Mouse (Mus musculus): Measurements from ENCODE around the gene Tnfrsf13c. TPM values are rescaled to one million over a fixed set of nuclear protein-coding genes. Genes with fewer than 3 reads are reported as not detected.

The Tnfrsf13c gene
- polyA plus RNA-seq, 1 experiment from 2014 or later = not detected

DNA sequence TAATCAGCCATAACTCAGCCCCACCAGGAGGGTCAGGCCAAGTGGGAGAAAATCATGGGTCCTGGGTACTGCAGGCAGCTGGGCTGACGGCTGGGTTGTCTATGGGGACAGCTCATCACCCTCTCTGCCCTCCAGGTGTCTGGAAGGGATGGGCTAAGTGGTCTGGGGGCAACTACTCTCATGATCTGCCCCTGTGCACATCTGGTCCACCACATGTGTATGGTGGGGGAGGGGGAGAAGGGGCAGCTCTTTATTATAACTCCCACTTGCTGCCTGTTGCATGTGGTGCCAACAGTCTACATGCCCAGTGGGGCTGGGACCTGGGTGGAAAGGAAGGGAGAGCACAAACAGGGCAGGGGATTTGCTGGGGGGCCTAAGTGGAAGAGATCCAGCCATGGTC, 13.4 kb downstream of the Tnfrsf13c start:
- H3K27me3 ChIP-seq (replicated peaks; ENCODE audit: control insufficient read depth, insufficient read depth, low read length) = peaks cover 55% of the 10 kb centered on the region
- WGBS = 71% methylated on average over 1 of the region's 1 CpGs

DNA sequence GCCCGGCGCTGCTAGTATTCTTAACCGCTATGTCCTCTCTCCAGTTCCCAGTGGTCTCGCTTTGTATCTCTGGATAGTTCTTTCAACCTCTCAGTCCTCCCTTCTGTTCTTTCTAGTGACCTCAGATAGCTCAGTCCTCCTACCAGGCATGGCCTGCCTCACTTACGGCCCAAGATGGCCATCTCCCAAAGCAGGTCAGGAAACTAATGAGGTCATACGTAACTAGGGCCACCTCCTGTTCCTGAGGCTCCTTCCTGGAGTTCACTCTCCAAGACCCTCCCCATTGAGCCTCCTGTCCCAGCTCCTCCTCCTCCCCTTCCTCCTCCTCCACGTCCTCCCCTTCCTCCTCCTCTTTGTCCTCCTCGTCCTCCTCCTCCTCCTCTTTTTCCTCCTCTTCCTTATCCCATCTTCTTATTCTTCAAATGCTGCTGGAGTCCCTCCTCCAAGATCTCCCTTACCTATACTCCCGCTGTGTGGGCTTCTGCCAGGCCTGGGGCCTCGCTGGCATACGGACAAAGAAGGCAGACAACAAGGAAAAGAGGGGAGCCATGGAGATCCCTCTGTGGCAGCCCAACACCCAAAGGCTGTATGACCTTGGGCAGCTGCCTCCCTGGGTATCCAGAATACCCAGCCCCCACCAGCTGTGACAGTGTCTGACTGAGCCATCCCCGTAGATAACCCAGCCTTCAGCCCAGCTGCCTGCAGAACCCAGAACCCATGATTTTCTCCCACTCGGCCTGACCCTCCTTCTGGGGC, 14.7 kb downstream of the Tnfrsf13c start:
- ATAC-seq = no peak
- 86% methylated on average over 13 of the region's 13 CpGs for WGBS
- H3K27ac ChIP-seq (ENCODE audit: low read depth, low read length) = no peak overlapping the region
- H3K4me1 ChIP-seq (replicated peaks; ENCODE audit: control insufficient read depth, insufficient read depth, low read length) = no peaks in the 10 kb centered on the region
- H3K4me3 ChIP-seq (ENCODE audit: low read depth, low read length) = no peak overlapping the region
- H3K4me2 ChIP-seq (replicated peaks; ENCODE audit: low read depth) = no peak overlapping the region
- peaks cover 21% of the 10 kb centered on the region for H3K36me3 ChIP-seq (ENCODE audit: control insufficient read depth, insufficient read depth)
- no peaks in the 10 kb centered on the region for H3K9me3 ChIP-seq (ENCODE audit: control insufficient read depth)
- H3K27me3 ChIP-seq (replicated peaks; ENCODE audit: control insufficient read depth, insufficient read depth, low read length) = peaks cover 43% of the 10 kb centered on the region
- no peak overlapping the region for H3K9ac ChIP-seq (ENCODE audit: low read depth, low read length)
- TF ChIP-seq CTCF (IDR thresholded peaks at IDR 0.05; ENCODE audit: low read depth) = no peak

More for the DNA sequence above, 13.4 kb downstream of the Tnfrsf13c start:
- Histone ChIP-seq H3K36me3 (ENCODE audit: control insufficient read depth, insufficient read depth) (peaks cover 7% of the 10 kb centered on the region; the same call in 1 of the 2 replicates), H3K27ac (ENCODE audit: low read depth, low read length) (no peak overlapping the region), H3K4me2 (replicated peaks; ENCODE audit: low read depth) (no peak overlapping the region), H3K4me3 (ENCODE audit: low read depth, low read length) (no peak overlapping the region), H3K9ac (ENCODE audit: low read depth, low read length) (no peak overlapping the region), H3K4me1 (replicated peaks; ENCODE audit: control insufficient read depth, insufficient read depth, low read length) (no peaks in the 10 kb centered on the region), H3K9me3 (ENCODE audit: control insufficient read depth) (no peaks in the 10 kb centered on the region)
- no peak for ATAC-seq
- TF ChIP-seq CTCF (IDR thresholded peaks at IDR 0.05; ENCODE audit: low read depth) = no peak

DNA sequence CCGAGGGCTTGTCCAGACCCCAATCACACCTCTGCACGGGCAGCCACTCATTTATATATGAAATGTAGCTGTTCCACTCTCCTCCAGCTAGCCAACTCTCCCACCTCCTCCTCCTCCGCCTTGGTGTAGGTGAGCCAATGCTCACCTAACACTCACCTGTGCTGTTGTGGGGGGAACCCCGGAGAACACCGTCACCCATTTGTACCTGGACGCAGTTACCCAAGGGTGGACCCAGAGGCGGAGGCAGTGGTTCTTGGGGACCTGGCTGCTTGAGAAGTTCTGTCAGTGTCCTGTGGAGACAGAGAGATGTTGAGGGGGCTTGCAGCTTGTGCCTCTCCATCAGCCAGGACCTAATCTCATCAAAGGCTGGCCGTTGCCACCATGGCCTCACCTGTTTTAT, 15.9 kb downstream of the Tnfrsf13c start:
- 87% methylated on average over 8 of the region's 8 CpGs for WGBS
- ATAC-seq = no peak
- H3K9ac ChIP-seq (ENCODE audit: low read depth, low read length) = no peak overlapping the region
- TF ChIP-seq CTCF (IDR thresholded peaks at IDR 0.05; ENCODE audit: low read depth) = no peak
- H3K4me1 ChIP-seq (replicated peaks; ENCODE audit: control insufficient read depth, insufficient read depth, low read length) = no peaks in the 10 kb centered on the region
- no peak overlapping the region for H3K4me3 ChIP-seq (ENCODE audit: low read depth, low read length)
- no peaks in the 10 kb centered on the region for H3K9me3 ChIP-seq (ENCODE audit: control insufficient read depth)
- H3K4me2 ChIP-seq (replicated peaks; ENCODE audit: low read depth) = no peak overlapping the region
- peaks cover 32% of the 10 kb centered on the region for H3K36me3 ChIP-seq (ENCODE audit: control insufficient read depth, insufficient read depth)
- H3K27ac ChIP-seq (ENCODE audit: low read depth, low read length) = no peak overlapping the region
- peaks cover 34% of the 10 kb centered on the region for H3K27me3 ChIP-seq (replicated peaks; ENCODE audit: control insufficient read depth, insufficient read depth, low read length)

DNA sequence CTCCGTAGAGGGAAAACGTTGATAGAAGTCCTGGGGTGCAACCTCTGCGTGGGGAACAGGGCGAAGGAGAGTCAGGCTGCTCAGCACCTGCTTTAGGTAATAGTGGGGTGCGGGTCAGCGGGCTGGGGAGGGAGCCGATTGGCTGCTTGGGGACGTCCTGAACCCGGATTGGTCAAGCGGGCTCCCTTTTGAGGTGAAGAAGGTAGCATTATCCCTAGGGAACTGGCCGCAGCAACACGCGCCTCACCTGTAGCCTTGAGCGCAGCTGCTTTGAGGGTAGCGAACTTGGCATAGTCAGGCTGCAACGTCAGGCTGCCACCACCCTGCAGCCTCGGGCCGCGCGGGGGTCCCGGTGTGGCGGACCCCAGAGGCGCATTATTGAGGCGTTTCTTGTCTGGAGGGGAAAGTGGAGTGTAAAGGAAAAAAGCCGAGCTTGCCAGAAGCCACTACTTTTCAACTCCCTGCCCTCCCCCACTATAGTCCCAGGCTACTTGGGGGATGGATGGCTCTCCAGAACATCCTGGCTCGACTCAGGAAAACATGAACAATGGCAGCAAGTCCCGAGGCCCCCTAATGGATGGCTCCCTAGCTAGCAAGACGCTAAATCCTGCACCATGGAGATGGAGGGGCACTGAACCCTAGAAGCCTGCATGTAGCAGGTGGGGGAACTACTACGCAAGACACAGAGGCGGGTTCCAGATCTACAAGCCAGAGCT, 16.5 kb downstream of the Tnfrsf13c start:
- H3K27me3 ChIP-seq (replicated peaks; ENCODE audit: control insufficient read depth, insufficient read depth, low read length) = peaks cover 28% of the 10 kb centered on the region

DNA sequence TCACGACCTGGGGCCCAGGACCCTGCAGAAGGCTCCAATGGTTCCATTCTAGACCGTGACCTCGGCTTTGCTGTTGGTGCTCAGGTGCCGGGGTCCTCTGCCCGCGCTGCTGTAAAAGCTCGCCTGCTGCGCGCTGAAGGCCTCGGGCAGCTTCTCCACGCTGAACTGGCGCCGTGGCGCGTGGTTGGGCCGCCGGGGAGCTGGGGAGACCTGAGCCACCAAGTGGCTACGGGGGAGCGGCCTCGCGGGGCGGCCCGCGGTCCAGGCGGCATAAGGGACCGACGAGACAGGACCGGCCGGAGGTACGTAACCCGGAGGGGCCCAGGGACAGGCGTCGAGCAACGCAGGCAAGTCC, 17.1 kb downstream of the Tnfrsf13c start:
- Histone ChIP-seq H3K27ac (ENCODE audit: low read depth, low read length) (no peak overlapping the region), H3K36me3 (ENCODE audit: control insufficient read depth, insufficient read depth) (peaks cover 45% of the 10 kb centered on the region), H3K27me3 (replicated peaks; ENCODE audit: control insufficient read depth, insufficient read depth, low read length) (peaks cover 22% of the 10 kb centered on the region), H3K4me3 (ENCODE audit: low read depth, low read length) (no peak overlapping the region), H3K4me2 (replicated peaks; ENCODE audit: low read depth) (no peak overlapping the region), H3K4me1 (replicated peaks; ENCODE audit: control insufficient read depth, insufficient read depth, low read length) (no peaks in the 10 kb centered on the region), H3K9me3 (ENCODE audit: control insufficient read depth) (no peaks in the 10 kb centered on the region), H3K9ac (ENCODE audit: low read depth, low read length) (no peak overlapping the region)
- WGBS = 41% methylated on average over 34 of the region's 34 CpGs
- no peak for ATAC-seq
- no peak for TF ChIP-seq CTCF (IDR thresholded peaks at IDR 0.05; ENCODE audit: low read depth)

More for the DNA sequence above, 16.5 kb downstream of the Tnfrsf13c start:
- Histone ChIP-seq H3K36me3 (ENCODE audit: control insufficient read depth, insufficient read depth) (peaks cover 39% of the 10 kb centered on the region), H3K4me3 (ENCODE audit: low read depth, low read length) (no peak overlapping the region), H3K9ac (ENCODE audit: low read depth, low read length) (no peak overlapping the region), H3K9me3 (ENCODE audit: control insufficient read depth) (no peaks in the 10 kb centered on the region), H3K4me1 (replicated peaks; ENCODE audit: control insufficient read depth, insufficient read depth, low read length) (no peaks in the 10 kb centered on the region), H3K27ac (ENCODE audit: low read depth, low read length) (no peak overlapping the region), H3K4me2 (replicated peaks; ENCODE audit: low read depth) (no peak overlapping the region)
- TF ChIP-seq CTCF (IDR thresholded peaks at IDR 0.05; ENCODE audit: low read depth) = no peak
- 43% methylated on average over 30 of the region's 30 CpGs for WGBS
- ATAC-seq = no peak

DNA sequence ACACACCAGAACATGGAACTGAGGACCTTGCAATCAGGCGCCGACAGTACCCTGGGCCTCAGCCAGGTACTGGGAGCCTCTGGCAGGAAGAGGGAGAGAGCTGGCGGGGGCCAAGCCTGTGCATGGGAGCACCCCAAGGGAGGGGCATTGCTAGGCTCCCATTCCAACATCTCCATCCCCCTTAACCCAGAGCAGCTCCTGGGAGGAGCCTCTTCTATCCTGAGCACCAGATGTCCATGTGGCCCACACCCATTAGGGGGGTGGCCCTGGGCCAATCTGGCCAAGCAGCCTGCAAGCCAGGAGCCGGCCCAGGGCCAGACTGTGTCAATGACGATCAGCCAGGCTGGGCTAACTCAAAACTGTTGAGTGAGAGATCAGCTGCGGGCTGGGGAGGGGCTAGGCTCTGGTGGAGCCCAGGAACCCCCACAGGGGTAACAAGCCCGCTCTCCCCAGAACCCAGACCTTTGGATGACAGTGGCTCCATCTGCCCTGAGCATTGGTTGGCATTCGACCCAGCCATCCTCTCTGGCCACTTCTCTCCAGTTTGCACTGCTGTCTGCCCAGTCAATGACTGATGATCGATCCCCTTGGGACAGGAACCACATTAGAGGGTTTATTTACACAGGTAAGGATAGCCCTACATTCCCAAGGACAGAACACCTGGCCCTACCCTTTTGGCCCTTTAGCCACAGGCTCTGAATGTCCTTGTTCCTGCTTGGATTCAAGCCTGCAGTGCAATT, 17.6 kb downstream of the Tnfrsf13c start:
- Histone ChIP-seq H3K4me3 (ENCODE audit: low read depth, low read length) (no peak overlapping the region), H3K9ac (ENCODE audit: low read depth, low read length) (no peak overlapping the region), H3K27me3 (replicated peaks; ENCODE audit: control insufficient read depth, insufficient read depth, low read length) (peaks cover 16% of the 10 kb centered on the region), H3K4me2 (replicated peaks; ENCODE audit: low read depth) (no peak overlapping the region), H3K27ac (ENCODE audit: low read depth, low read length) (no peak overlapping the region), H3K36me3 (ENCODE audit: control insufficient read depth, insufficient read depth) (peaks cover 50% of the 10 kb centered on the region), H3K4me1 (replicated peaks; ENCODE audit: control insufficient read depth, insufficient read depth, low read length) (no peaks in the 10 kb centered on the region), H3K9me3 (ENCODE audit: control insufficient read depth) (no peaks in the 10 kb centered on the region)
- ATAC-seq = peak; percentile 21; the same call in 1 of the 2 replicates
- TF ChIP-seq CTCF (IDR thresholded peaks at IDR 0.05; ENCODE audit: low read depth) = no peak
- 52% methylated on average over 9 of the region's 9 CpGs for WGBS

Measured in intestine, postnatal 0 days (tissue).